Mouse (Mus musculus) MEL (cell line): ENCODE measurements around the gene Vsig10l. TPM values are rescaled to one million over a fixed set of nuclear protein-coding genes. Genes with fewer than 3 reads are reported as not detected.

Experiments
- DNase-seq: peaks from one replicate; pipeline ENCODE4 v3.0.0; 2011; ENCODE audit warnings: low read depth, low spot score
- H3K27ac ChIP-seq: 2 replicates; pipeline ENCODE4 v1.5.1; 2012; ENCODE audit warnings: low read depth, mild to moderate bottlenecking, control low read depth, low read length, moderate library complexity; ENCODE audit not compliant: control insufficient read depth
- H3K27me3 ChIP-seq, 2 experiments: fragments of 150-350 bp in 1 of 2; sonication (generic) in 1 of 2; 2 replicates each; pipeline ENCODE4 v1.6.1; 2012; ENCODE audit warnings: low read length in 2 of 2, mild to moderate bottlenecking in 2 of 2, improper control_type of control experiment in 1 of 2, moderate library complexity in 1 of 2; ENCODE audit not compliant: insufficient read depth in 2 of 2, control insufficient read depth in 1 of 2
- H3K36me3 ChIP-seq, 2 experiments: 2 replicates each; pipeline ENCODE4 v1.6.1; 2012 to 2014; ENCODE audit warnings: low read length in 2 of 2, improper control_type of control experiment in 1 of 2, inconsistent platforms in 1 of 2, mild to moderate bottlenecking in 1 of 2; ENCODE audit not compliant: insufficient read depth in 2 of 2, control insufficient read depth in 1 of 2
- H3K4me1 ChIP-seq, 2 experiments: fragments of 150-350 bp in 1 of 2; sonication (generic) in 1 of 2; 2 replicates each; pipeline ENCODE4 v1.6.1; 2012; ENCODE audit warnings: low read length in 2 of 2, improper control_type of control experiment in 1 of 2, mild to moderate bottlenecking in 1 of 2; ENCODE audit not compliant: insufficient read depth in 2 of 2, control insufficient read depth in 1 of 2
- H3K4me3 ChIP-seq, 2 experiments: fragments of 150-350 bp in 1 of 2; sonication (generic) in 1 of 2; 2 replicates each; pipeline ENCODE4 v1.5.1; 2012; ENCODE audit warnings: low read depth in 2 of 2, low read length in 2 of 2, mild to moderate bottlenecking in 2 of 2, moderate library complexity in 2 of 2, control low read depth in 1 of 2, improper control_type of control experiment in 1 of 2; ENCODE audit not compliant: control insufficient read depth in 1 of 2, insufficient read depth in 1 of 2
- H3K79me2 ChIP-seq: 2 replicates; pipeline ENCODE4 v1.6.1; 2012; ENCODE audit warnings: mild to moderate bottlenecking, low read length, moderate library complexity; ENCODE audit not compliant: control insufficient read depth, poor library complexity, insufficient read depth
- H3K9ac ChIP-seq: 2 replicates; pipeline ENCODE4 v1.6.1; 2012; ENCODE audit warnings: low read depth, mild to moderate bottlenecking, control low read depth, low read length, moderate library complexity; ENCODE audit not compliant: control insufficient read depth, poor library complexity, severe bottlenecking
- H3K9me3 ChIP-seq: fragments of 150-350 bp; sonication (generic); replicated peaks from 2 replicates; pipeline ENCODE4 v1.6.1; 2012; ENCODE audit warnings: mild to moderate bottlenecking, low read length, improper control_type of control experiment, moderate library complexity; ENCODE audit not compliant: insufficient read depth
- CHD1 ChIP-seq: IDR thresholded peaks from 2 replicates; pipeline ENCODE4 v1.6.1; 2012; ENCODE audit warnings: low read depth, mild to moderate bottlenecking, inconsistent platforms, low read length, improper control_type of control experiment
- E2F4 ChIP-seq: IDR thresholded peaks from 2 replicates; pipeline ENCODE4 v1.6.1; 2011; ENCODE audit warnings: low read depth, low read length, improper control_type of control experiment, borderline replicate concordance
- GABPA ChIP-seq: IDR thresholded peaks from 2 replicates; pipeline ENCODE4 v1.6.1; 2012; ENCODE audit warnings: low read depth, mild to moderate bottlenecking, inconsistent platforms, low read length, improper control_type of control experiment, moderate library complexity
- JUND ChIP-seq: IDR thresholded peaks from 2 replicates; pipeline ENCODE4 v1.6.1; 2011; ENCODE audit warnings: low read depth, mild to moderate bottlenecking, improper control_type of control experiment, low read length
- KAT2A ChIP-seq: conservative IDR thresholded peaks from 2 replicates; pipeline ENCODE4 v1.6.1; 2012; ENCODE audit warnings: low read depth, low read length, improper control_type of control experiment, inconsistent platforms
- MAX ChIP-seq: IDR thresholded peaks from 2 replicates; pipeline ENCODE4 v1.6.1; 2011; ENCODE audit warnings: low read length, improper control_type of control experiment
- MAZ ChIP-seq: IDR thresholded peaks from 2 replicates; pipeline ENCODE4 v1.6.1; 2012; ENCODE audit warnings: low read depth, mild to moderate bottlenecking, inconsistent platforms, low read length, improper control_type of control experiment
- MEF2A ChIP-seq: IDR thresholded peaks from 2 replicates; pipeline ENCODE4 v1.6.1; 2014; ENCODE audit warnings: low read depth, mild to moderate bottlenecking, inconsistent platforms, low read length, improper control_type of control experiment; ENCODE audit not compliant: poor library complexity, insufficient replicate concordance, severe bottlenecking; ENCODE audit errors: extremely low read depth
- MXI1 ChIP-seq: IDR thresholded peaks from 2 replicates; pipeline ENCODE4 v1.6.1; 2011; ENCODE audit warnings: mild to moderate bottlenecking, low read depth, low read length, improper control_type of control experiment
- MYB ChIP-seq: IDR thresholded peaks from 2 replicates; pipeline ENCODE4 v1.6.1; 2011; ENCODE audit warnings: mild to moderate bottlenecking, low read depth, low read length, improper control_type of control experiment
- POLR2A ChIP-seq, 2 experiments: IDR thresholded peaks; 2 replicates each; pipeline ENCODE4 v1.6.1; 2011 to 2012; ENCODE audit warnings: low read length in 2 of 2, mild to moderate bottlenecking in 2 of 2, control low read depth in 1 of 2, improper control_type of control experiment in 1 of 2, low read depth in 1 of 2, moderate library complexity in 1 of 2; ENCODE audit not compliant: control insufficient read depth in 1 of 2, insufficient read depth in 1 of 2, poor library complexity in 1 of 2
- POLR2AphosphoS5 ChIP-seq: IDR thresholded peaks from 2 replicates; pipeline ENCODE4 v1.6.1; 2012; ENCODE audit warnings: low read depth, borderline replicate concordance, mild to moderate bottlenecking, inconsistent platforms, low read length, moderate library complexity, mixed read lengths
- RAD21 ChIP-seq: IDR thresholded peaks from 2 replicates; pipeline ENCODE4 v1.6.1; 2011; ENCODE audit warnings: mild to moderate bottlenecking, low read depth, low read length, improper control_type of control experiment
- SIN3A ChIP-seq: IDR thresholded peaks from 2 replicates; pipeline ENCODE4 v1.6.1; 2012; ENCODE audit warnings: low read length, improper control_type of control experiment, inconsistent platforms
- USF2 ChIP-seq, 2 experiments: IDR thresholded peaks; 2 replicates each; pipeline ENCODE4 v1.6.1; 2011 to 2012; ENCODE audit warnings: improper control_type of control experiment in 2 of 2, low read length in 2 of 2, borderline replicate concordance in 1 of 2, inconsistent platforms in 1 of 2, low read depth in 1 of 2, mild to moderate bottlenecking in 1 of 2; ENCODE audit not compliant: insufficient read depth in 1 of 2
- ZKSCAN1 ChIP-seq: IDR thresholded peaks from 2 replicates; pipeline ENCODE4 v1.6.1; 2012; ENCODE audit warnings: low read depth, mild to moderate bottlenecking, inconsistent platforms, low read length, improper control_type of control experiment, moderate library complexity
- ZNF384 ChIP-seq: IDR thresholded peaks from 2 replicates; pipeline ENCODE4 v1.6.1; 2012; ENCODE audit warnings: low read depth, mild to moderate bottlenecking, inconsistent platforms, low read length, improper control_type of control experiment
- polyA plus RNA-seq, 2 experiments: library from polyadenylated mRNA; stranded (reverse) in 1 of 2; unstranded in 1 of 2; fragments of >175 nt in 1 of 2; fragments of >200 nt in 1 of 2; gene quantifications; 2 replicates each; pipeline versions ENCODE4 v1.2.1 to v1.2.4; 2012; ENCODE audit warnings: low replicate concordance in 2 of 2, low read depth in 1 of 2; ENCODE audit not compliant: insufficient read length in 2 of 2, insufficient read depth in 1 of 2, missing spikeins in 1 of 2
- total RNA-seq: library from RNA; depleted of rRNA; stranded (reverse); fragments of 300-350 nt; gene quantifications from 2 replicates; pipeline ENCODE4 v1.2.3, GENCODE M21; 2012

Vsig10l gene
- total and polyA plus RNA-seq, 3 experiments, result 0.08 to 0.65 TPM; not detected in 1

DNA sequence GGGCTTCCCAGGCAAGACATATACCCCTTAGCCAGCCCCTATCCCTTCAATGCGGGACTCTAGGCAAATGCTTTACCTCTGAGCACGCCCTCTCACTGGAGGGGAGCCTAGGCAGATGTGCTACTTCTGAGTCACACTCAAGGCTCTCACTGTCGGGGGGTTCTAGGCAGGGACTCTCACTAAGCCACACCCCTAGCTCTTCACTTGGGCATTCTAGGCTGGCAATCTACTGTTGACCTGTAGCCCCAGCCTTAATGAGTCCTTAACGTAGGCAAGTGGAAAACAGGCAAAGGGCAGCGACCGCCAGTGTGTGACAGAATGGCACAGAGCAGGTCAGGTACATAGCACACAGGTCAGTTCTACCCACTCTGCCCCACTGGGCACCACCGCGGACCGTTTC lies 27.9 kb downstream of the Vsig10l start:
- Histone ChIP-seq H3K9ac (no peak overlapping the region), H3K4me3 (no peak overlapping the region), H3K27me3 (no peaks in the 10 kb centered on the region), H3K79me2 (no peaks in the 10 kb centered on the region), H3K27ac (no peak overlapping the region), H3K9me3 (no peaks in the 10 kb centered on the region), H3K4me1 (no peaks in the 10 kb centered on the region), H3K36me3 (no peaks in the 10 kb centered on the region)
- TF ChIP-seq MYB, result no peak
- DNase-seq, result no peak

DNA sequence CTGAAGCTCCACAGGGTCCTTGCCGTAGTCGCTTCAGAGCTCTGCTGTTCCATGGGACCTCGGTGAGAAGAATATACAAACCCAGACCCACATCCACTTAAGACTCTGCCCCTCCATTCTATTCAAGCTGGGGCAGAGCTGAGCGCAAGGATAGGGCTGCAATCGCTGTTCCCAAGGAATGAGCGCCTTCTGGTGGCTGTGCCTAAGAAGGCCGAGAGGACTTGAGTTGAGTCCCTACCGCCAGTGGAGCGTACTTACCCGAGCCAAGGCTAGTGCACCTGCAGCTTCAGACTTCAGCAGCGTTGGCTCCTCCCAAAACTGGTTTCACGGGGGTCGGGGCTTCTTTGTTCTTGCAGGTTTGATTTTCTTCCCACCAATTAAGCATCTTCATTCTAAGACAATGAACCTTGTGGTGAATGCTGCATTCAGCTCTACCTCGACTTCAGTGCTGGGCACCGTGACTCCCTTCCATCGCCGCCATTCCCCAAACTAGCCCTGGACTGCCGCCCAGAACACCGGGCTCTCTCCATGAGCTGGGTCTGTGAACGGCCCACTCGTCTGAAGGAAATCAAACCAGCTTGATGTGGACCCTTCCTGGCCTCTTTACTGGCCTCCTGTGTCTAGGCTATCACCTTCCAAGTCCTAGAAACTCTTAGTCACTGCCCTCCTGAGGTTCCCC lies 32.5 kb downstream of the Vsig10l start:
- Histone ChIP-seq H3K36me3 (no peaks in the 10 kb centered on the region), H3K79me2 (no peaks in the 10 kb centered on the region)
- DNase-seq, result no peak
- TF ChIP-seq JUND (no peak), GABPA (no peak), MAZ (no peak), E2F4 (no peak), MYB (no peak), ZNF384 (no peak), KAT2A (no peak), MAX (no peak), POLR2A (IDR thresholded peaks at IDR 0.05; ENCODE audit: control insufficient read depth in 1 of 2, insufficient read depth in 1 of 2, low read depth in 1 of 2, low read length in 2 of 2, poor library complexity in 1 of 2) (no peak), CHD1 (no peak), MEF2A (no peak), MXI1 (no peak), RAD21 (no peak), SIN3A (no peak), USF2 (IDR thresholded peaks at IDR 0.05; ENCODE audit: borderline replicate concordance in 1 of 2, insufficient read depth in 1 of 2, low read depth in 1 of 2, low read length in 2 of 2) (no peak), ZKSCAN1 (no peak), POLR2AphosphoS5 (no peak)
- TF ChIP-seq, all 39 proteins: peak for 0
- no peaks in the 10 kb centered on the region for H3K9me3 ChIP-seq
- H3K27me3 ChIP-seq, result no peaks in the 10 kb centered on the region
- no peaks in the 10 kb centered on the region for H3K4me1 ChIP-seq
- H3K4me3 ChIP-seq, result no peak overlapping the region
- H3K27ac ChIP-seq, result no peak overlapping the region
- H3K9ac ChIP-seq, result no peak overlapping the region
